Mouse (Mus musculus) heart, postnatal 0 days (tissue): ENCODE data around the gene Arid3a.

ENCODE experiments used
- CTCF ChIP-seq: IDR thresholded peaks from 2 replicates; pipeline ENCODE4 v1.5.1; 2016; ENCODE audit warnings: antibody characterized with exemption, control low read depth, low read depth
- EP300 ChIP-seq: IDR thresholded peaks from 2 replicates; pipeline ENCODE4 v1.6.1; 2016; ENCODE audit warnings: antibody characterized with exemption, low read depth

GRCm38 (mm10) chr10:79966886-79967400, 40.1 kb downstream of the Arid3a start:
- TF ChIP-seq CTCF: no peak
- no peak for TF ChIP-seq EP300
